Mouse (Mus musculus) forebrain, embryonic 15.5 days (tissue): ENCODE measurements around the gene Lrch3. TPM values are rescaled to one million over a fixed set of nuclear protein-coding genes. Genes with fewer than 3 reads are reported as not detected.
"Not testable (repeated sequence)": the region's sequence is repeated elsewhere in the genome, so short reads cannot be mapped to it uniquely, and the experiment has no call there.

Experiments
- ATAC-seq: fragments of 200-750 bp; cut with Nextera tagmentation; replicated peaks from 2 replicates; pipeline ENCODE4 v1.8.0; 2017; ENCODE audit warnings: mild to moderate bottlenecking, moderate TSS enrichment, moderate library complexity
- H3K27ac ChIP-seq: fragments of 300-500 bp; sonication (generic); replicated peaks from 2 replicates; pipeline ENCODE4 v1.5.1; 2015; ENCODE audit warnings: mild to moderate bottlenecking, inconsistent platforms
- H3K27me3 ChIP-seq: fragments of 300-500 bp; sonication (generic); 2 replicates; pipeline ENCODE4 v1.6.1; 2015; ENCODE audit warnings: inconsistent platforms
- H3K36me3 ChIP-seq: fragments of 300-500 bp; sonication (generic); 2 replicates; pipeline ENCODE4 v1.6.1; 2015; ENCODE audit warnings: mild to moderate bottlenecking, inconsistent platforms
- H3K4me1 ChIP-seq: fragments of 300-500 bp; sonication (generic); 2 replicates; pipeline ENCODE4 v1.6.1; 2015; ENCODE audit warnings: inconsistent platforms
- H3K4me2 ChIP-seq: fragments of 300-500 bp; sonication (generic); replicated peaks from 2 replicates; pipeline ENCODE4 v1.6.1; 2015; ENCODE audit warnings: mild to moderate bottlenecking, inconsistent platforms
- H3K4me3 ChIP-seq: fragments of 300-500 bp; sonication (generic); 2 replicates; pipeline ENCODE4 v1.5.1; 2015; ENCODE audit warnings: mild to moderate bottlenecking, inconsistent platforms
- H3K9ac ChIP-seq: fragments of 300-500 bp; sonication (generic); replicated peaks from 2 replicates; pipeline ENCODE4 v1.6.1; 2015; ENCODE audit warnings: mild to moderate bottlenecking, inconsistent platforms
- H3K9me3 ChIP-seq: fragments of 300-500 bp; sonication (generic); 2 replicates; pipeline ENCODE4 v1.6.1; 2016; ENCODE audit warnings: inconsistent platforms
- WGBS: fragments of 180-500 bp; shearing (Covaris S2); methylation state at CpG from one replicate; pipeline ENCODE4 v1.1.7; 2015; ENCODE audit warnings: mixed read lengths; 5-methylcytosine and 5-hydroxymethylcytosine counted together
- polyA plus RNA-seq: library from polyadenylated mRNA; unstranded; fragments of >200 nt; fragmentation: Nextera tagmentation; extraction: Ambion mirVana; gene quantifications from 2 replicates; pipeline ENCODE4 v1.2.1, GENCODE M21; 2015

Lrch3 gene
- 36.5 and 39.4 TPM in 2 replicates for polyA plus RNA-seq

GRCm38 (mm10) chr16:32913937-32914881, at the start of gene Lrch3:
TSS of gene Lrch3 (plus strand) at chr16:32914100.
- Histone ChIP-seq H3K9ac (peak within 1 kb of the TSS; percentile 83), H3K27me3 (no peaks in the 10 kb centered on the region), H3K4me3 (peak within 1 kb of the TSS; percentile 73), H3K27ac (peak within 1 kb of the TSS; percentile 81), H3K36me3 (no peaks in the 10 kb centered on the region), H3K9me3 (no peaks in the 10 kb centered on the region), H3K4me1 (peaks cover 21% of the 10 kb centered on the region), H3K4me2 (peak within 1 kb of the TSS; percentile 56)
- peak; percentile 95 for ATAC-seq
- WGBS = under 1% methylated on average over 82 of the region's 85 CpGs

GRCm38 (mm10) chr16:32865401-32865800, 48.5 kb upstream of the Lrch3 start:
- WGBS = 69% methylated on average over 4 of the region's 4 CpGs
- peaks cover 22% of the 10 kb centered on the region for H3K4me1 ChIP-seq
- no peak for ATAC-seq
- H3K9ac ChIP-seq = no peak overlapping the region
- no peaks in the 10 kb centered on the region for H3K9me3 ChIP-seq
- no peaks in the 10 kb centered on the region for H3K27me3 ChIP-seq
- no peak overlapping the region for H3K27ac ChIP-seq
- no peak overlapping the region for H3K4me2 ChIP-seq
- H3K36me3 ChIP-seq = peaks cover 10% of the 10 kb centered on the region; the same call in 1 of the 2 replicates
- no peak overlapping the region for H3K4me3 ChIP-seq

GRCm38 (mm10) chr16:32866713-32867112, 47.2 kb upstream of the Lrch3 start:
- Histone ChIP-seq H3K4me2 (peak overlapping the region; percentile 54), H3K4me3 (peak overlapping the region; percentile 76; the same call in 1 of the 2 replicates), H3K4me1 (peaks cover 22% of the 10 kb centered on the region), H3K9me3 (no peaks in the 10 kb centered on the region), H3K27ac (no peak overlapping the region), H3K9ac (0 out of 2 replicates have a peak overlapping the region, but pooled peaks have one; percentile 77), H3K36me3 (0 out of 2 replicates have a peak, but pooled peaks cover 2% of the 10 kb centered on the region), H3K27me3 (no peaks in the 10 kb centered on the region)
- WGBS = 84% methylated on average over 5 of the region's 5 CpGs
- no peak for ATAC-seq

GRCm38 (mm10) chr16:32867919-32868552, 45.9 kb upstream of the Lrch3 start:
- ATAC-seq = peak; percentile 99
- WGBS = under 1% methylated on average over 35 of the region's 35 CpGs

GRCm38 (mm10) chr16:32870231-32870630, 43.7 kb upstream of the Lrch3 start:
- no peak for ATAC-seq
- 77% methylated on average over 5 of the region's 5 CpGs for WGBS
- Histone ChIP-seq H3K36me3 (no peaks in the 10 kb centered on the region), H3K27me3 (no peaks in the 10 kb centered on the region), H3K27ac (no peak overlapping the region), H3K9ac (no peak overlapping the region), H3K4me1 (peaks cover 22% of the 10 kb centered on the region), H3K4me3 (no peak overlapping the region), H3K9me3 (no peaks in the 10 kb centered on the region), H3K4me2 (no peak overlapping the region)

More at GRCm38 (mm10) chr16:32867919-32868552, 45.9 kb upstream of the Lrch3 start:
- peak overlapping the region; percentile 77 for H3K9ac ChIP-seq
- H3K9me3 ChIP-seq = no peaks in the 10 kb centered on the region
- H3K27ac ChIP-seq = peak overlapping the region; percentile 92
- H3K4me2 ChIP-seq = peak overlapping the region; percentile 54
- H3K4me1 ChIP-seq = peaks cover 22% of the 10 kb centered on the region
- 0 out of 2 replicates have a peak, but pooled peaks cover 2% of the 10 kb centered on the region for H3K36me3 ChIP-seq
- H3K27me3 ChIP-seq = no peaks in the 10 kb centered on the region
- H3K4me3 ChIP-seq = peak overlapping the region; percentile 76

GRCm38 (mm10) chr16:32873366-32873765, 40.5 kb upstream of the Lrch3 start:
- ATAC-seq = no peak
- Histone ChIP-seq H3K4me3 (no peak overlapping the region), H3K9ac (no peak overlapping the region), H3K4me1 (peaks cover 12% of the 10 kb centered on the region), H3K9me3 (no peaks in the 10 kb centered on the region), H3K27ac (no peak overlapping the region), H3K36me3 (no peaks in the 10 kb centered on the region), H3K4me2 (no peak overlapping the region), H3K27me3 (no peaks in the 10 kb centered on the region)
- 57% methylated on average over 3 of the region's 3 CpGs for WGBS

GRCm38 (mm10) chr16:32875281-32875680, 38.6 kb upstream of the Lrch3 start:
- WGBS = 74% methylated on average over 1 of the region's 1 CpGs
- H3K4me3 ChIP-seq, H3K27me3 ChIP-seq, H3K27ac ChIP-seq, H3K9me3 ChIP-seq, H3K36me3 ChIP-seq, H3K4me2 ChIP-seq, H3K9ac ChIP-seq, ATAC-seq: not testable (repeated sequence)
- H3K4me1 ChIP-seq = peaks cover 23% of the 10 kb centered on the region

- no peak overlapping the region for H3K4me2 ChIP-seq
- no peak for ATAC-seq
- 95% methylated on average over 3 of the region's 3 CpGs for WGBS
- no peak overlapping the region for H3K27ac ChIP-seq
- peaks cover 26% of the 10 kb centered on the region for H3K4me1 ChIP-seq
- H3K9me3 ChIP-seq = no peaks in the 10 kb centered on the region
- H3K4me3 ChIP-seq = no peak overlapping the region
- H3K9ac ChIP-seq = no peak overlapping the region
- no peaks in the 10 kb centered on the region for H3K36me3 ChIP-seq
- H3K27me3 ChIP-seq = no peaks in the 10 kb centered on the region
Measured at GRCm38 (mm10) chr16:32875847-32876246, 38.1 kb upstream of the Lrch3 start.

- Histone ChIP-seq H3K27ac (peak overlapping the region; percentile 86; the same call in 1 of the 2 replicates), H3K27me3 (no peaks in the 10 kb centered on the region), H3K4me1 (peaks cover 28% of the 10 kb centered on the region), H3K9ac (peak overlapping the region; percentile 81), H3K4me3 (peak overlapping the region; percentile 75), H3K36me3 (no peaks in the 10 kb centered on the region), H3K4me2 (peak overlapping the region; percentile 49), H3K9me3 (no peaks in the 10 kb centered on the region)
- 32% methylated on average over 9 of the region's 9 CpGs for WGBS
- ATAC-seq = no peak
Measured at GRCm38 (mm10) chr16:32876831-32877230, 37.1 kb upstream of the Lrch3 start.

GRCm38 (mm10) chr16:32877343-32878156, 36.4 kb upstream of the Lrch3 start, which contains the start of the genes Fyttd1 and Rubcn:
TSS of gene Fyttd1 (plus strand) at chr16:32877500.
TSS of gene Rubcn (minus strand) at chr16:32877766.
- no peaks in the 10 kb centered on the region for H3K9me3 ChIP-seq
- no peaks in the 10 kb centered on the region for H3K36me3 ChIP-seq
- peak within 1 kb of the TSS; percentile 68 for H3K4me2 ChIP-seq
- peak within 1 kb of the TSS; percentile 75 for H3K4me3 ChIP-seq
- peaks cover 29% of the 10 kb centered on the region for H3K4me1 ChIP-seq
- peak within 1 kb of the TSS; percentile 81 for H3K9ac ChIP-seq
- no peaks in the 10 kb centered on the region for H3K27me3 ChIP-seq
- peak; percentile 99 for ATAC-seq
- H3K27ac ChIP-seq = peak within 1 kb of the TSS; percentile 86
- under 1% methylated on average over 70 of the region's 83 CpGs for WGBS

- peak; percentile 37 for ATAC-seq
Measured at GRCm38 (mm10) chr16:32878157-32878598, 35.7 kb upstream of the Lrch3 start.

More at GRCm38 (mm10) chr16:32878157-32878598, 35.7 kb upstream of the Lrch3 start:
- Histone ChIP-seq H3K36me3 (no peaks in the 10 kb centered on the region), H3K27ac (peak overlapping the region; percentile 63), H3K27me3 (no peaks in the 10 kb centered on the region), H3K9ac (peak overlapping the region; percentile 81), H3K4me2 (peak overlapping the region; percentile 68), H3K9me3 (no peaks in the 10 kb centered on the region), H3K4me1 (peaks cover 29% of the 10 kb centered on the region), H3K4me3 (peak overlapping the region; percentile 75)
- WGBS = under 1% methylated on average over 34 of the region's 34 CpGs
